Mouse (Mus musculus) kidney, postnatal 0 days (tissue): ENCODE data around the gene Efl1. TPM values are rescaled to one million over a fixed set of nuclear protein-coding genes. Genes with fewer than 3 reads are reported as not detected.

Source experiments
- ATAC-seq: fragments of 200-750 bp; cut with Nextera tagmentation; replicated peaks from 2 replicates; pipeline ENCODE4 v1.8.0; 2017; ENCODE audit warnings: low read depth, moderate number of reproducible peaks, moderate TSS enrichment, moderate library complexity; ENCODE audit not compliant: low FRiP score
- DNase-seq: peaks from one replicate; pipeline ENCODE4 v3.0.0-alpha.2; 2016; ENCODE audit warnings: low spot score
- H3K27ac ChIP-seq: fragments of 300-500 bp; sonication (generic); 2 replicates; pipeline ENCODE4 v1.5.1; 2014; ENCODE audit warnings: mild to moderate bottlenecking
- H3K27me3 ChIP-seq: fragments of 300-500 bp; sonication (generic); 2 replicates; pipeline ENCODE4 v1.6.1; 2014; ENCODE audit warnings: low read length, mixed read lengths; ENCODE audit not compliant: insufficient read depth
- H3K36me3 ChIP-seq: fragments of 300-500 bp; sonication (generic); 2 replicates; pipeline ENCODE4 v1.6.1; 2014; ENCODE audit warnings: low read length, mixed read lengths; ENCODE audit not compliant: insufficient read depth
- H3K4me1 ChIP-seq: fragments of 300-500 bp; sonication (generic); replicated peaks from 2 replicates; pipeline ENCODE4 v1.6.1; 2014; ENCODE audit warnings: antibody characterized with exemption, low read length, mixed read lengths; ENCODE audit not compliant: insufficient read depth
- H3K4me2 ChIP-seq: fragments of 300-500 bp; sonication (generic); 2 replicates; pipeline ENCODE4 v1.6.1; 2014; ENCODE audit warnings: mild to moderate bottlenecking, low read length, moderate library complexity, mixed read lengths
- H3K4me3 ChIP-seq: fragments of 300-500 bp; sonication (generic); replicated peaks from 2 replicates; pipeline ENCODE4 v1.5.1; 2014; ENCODE audit warnings: low read depth, low read length
- H3K9ac ChIP-seq: fragments of 300-500 bp; sonication (generic); 2 replicates; pipeline ENCODE4 v1.6.1; 2014; ENCODE audit warnings: low read depth, low read length
- H3K9me3 ChIP-seq: fragments of 300-500 bp; sonication (generic); replicated peaks from 2 replicates; pipeline ENCODE4 v1.6.1; 2016; ENCODE audit warnings: low read length, inconsistent platforms, mixed read lengths
- CTCF ChIP-seq: IDR thresholded peaks from 2 replicates; pipeline ENCODE4 v1.5.1; 2016; ENCODE audit warnings: antibody characterized with exemption, low read depth, mild to moderate bottlenecking, moderate library complexity
- WGBS: fragments of 180-500 bp; shearing (Covaris S2); extraction: QIAGEN DNeasy Blood & Tissue Kit; methylation state at CpG from one replicate; pipeline ENCODE4 v1.1.7; 2014; 5-methylcytosine and 5-hydroxymethylcytosine counted together
- polyA plus RNA-seq: library from polyadenylated mRNA; unstranded; fragments of >200 nt; fragmentation: Nextera tagmentation; extraction: Ambion mirVana; gene quantifications from 2 replicates; pipeline ENCODE4 v1.2.1, GENCODE M21; 2015

Efl1 gene
- polyA plus RNA-seq, 1 experiment from 2014 or later, result 15.9 TPM

DNA sequence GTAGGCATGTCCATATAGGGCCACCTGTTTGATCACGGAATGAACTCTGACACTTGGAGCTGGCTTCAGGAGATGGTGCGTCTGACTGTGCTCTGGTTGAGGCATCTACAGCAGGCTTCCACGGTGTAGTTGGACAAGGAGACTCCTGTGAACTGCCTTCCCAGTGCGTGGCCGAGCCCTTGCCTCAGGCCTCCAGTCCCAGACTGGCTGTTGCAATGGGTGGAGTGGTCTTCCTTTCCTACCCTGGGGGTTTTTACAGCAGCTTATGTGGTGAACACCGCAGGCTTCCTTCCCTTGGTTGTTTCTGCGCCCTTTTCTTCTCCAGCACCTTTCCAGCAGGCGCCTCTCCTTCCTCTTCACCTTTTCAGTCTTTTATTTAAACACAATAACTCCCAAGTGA is 100.8 kb downstream of the Efl1 start:
- TF ChIP-seq CTCF, result no peak
- Histone ChIP-seq H3K4me1 (no peaks in the 10 kb centered on the region), H3K4me2 (no peak overlapping the region), H3K9me3 (no peaks in the 10 kb centered on the region), H3K36me3 (no peaks in the 10 kb centered on the region), H3K9ac (no peak overlapping the region), H3K27me3 (no peaks in the 10 kb centered on the region), H3K27ac (peak overlapping the region; percentile 69), H3K4me3 (no peak overlapping the region)
- WGBS, result 84% methylated on average over 8 of the region's 8 CpGs
- ATAC-seq (no peak), DNase-seq (no peak)

DNA sequence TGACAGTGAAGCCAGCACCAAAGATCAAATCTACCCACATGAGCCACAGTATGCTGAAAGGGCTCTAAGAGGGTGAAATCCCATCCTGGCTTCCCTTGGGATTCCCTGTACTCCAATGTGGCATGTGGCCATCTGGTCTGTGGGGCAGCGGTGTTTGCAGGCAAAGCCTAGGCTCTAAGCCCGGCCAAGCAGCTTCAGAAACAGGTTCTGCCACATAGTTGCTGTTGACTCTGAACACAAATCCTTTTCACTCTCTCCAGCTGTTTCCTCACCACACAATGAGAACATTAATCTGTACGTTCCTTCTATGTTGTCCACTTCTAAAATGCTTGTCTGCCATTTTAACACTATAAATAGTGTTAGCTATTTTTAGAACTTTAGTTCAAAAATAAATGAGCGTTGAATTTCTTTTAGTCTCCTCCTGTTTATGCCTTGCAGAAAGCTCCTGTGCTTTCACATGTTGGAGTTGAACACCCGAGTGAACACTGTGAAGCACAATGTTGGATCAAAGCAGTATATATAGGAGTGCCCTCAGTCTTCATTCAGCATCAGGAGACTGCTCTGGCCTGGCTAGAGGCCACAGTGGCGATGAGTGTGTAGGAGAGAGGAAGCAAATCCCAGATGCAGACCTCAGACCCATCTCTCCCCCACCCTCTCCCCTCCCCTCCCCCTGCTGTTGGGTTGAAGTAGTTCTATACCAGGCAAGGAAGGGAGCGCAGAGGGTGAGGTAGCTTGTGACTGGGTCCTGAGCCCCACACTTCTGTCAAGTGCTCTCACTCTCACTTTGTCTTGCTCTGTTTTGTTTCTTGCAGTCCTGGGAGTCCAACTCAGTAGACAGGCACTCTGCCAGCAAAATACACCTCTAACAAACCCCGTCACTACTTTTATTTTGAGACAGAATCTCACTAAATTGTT is 104.0 kb downstream of the Efl1 start:
- DNase-seq, result peak; percentile 77
- Histone ChIP-seq H3K27me3 (no peaks in the 10 kb centered on the region), H3K9me3 (no peaks in the 10 kb centered on the region), H3K4me2 (no peak overlapping the region), H3K36me3 (no peaks in the 10 kb centered on the region), H3K4me1 (no peaks in the 10 kb centered on the region), H3K27ac (peak overlapping the region; percentile 79), H3K4me3 (no peak overlapping the region), H3K9ac (no peak overlapping the region)
- WGBS, result 51% methylated on average over 8 of the region's 8 CpGs
- ATAC-seq, result no peak; the same call in 1 of the 2 replicates
- no peak; the same call in 1 of the 2 replicates for TF ChIP-seq CTCF

DNA sequence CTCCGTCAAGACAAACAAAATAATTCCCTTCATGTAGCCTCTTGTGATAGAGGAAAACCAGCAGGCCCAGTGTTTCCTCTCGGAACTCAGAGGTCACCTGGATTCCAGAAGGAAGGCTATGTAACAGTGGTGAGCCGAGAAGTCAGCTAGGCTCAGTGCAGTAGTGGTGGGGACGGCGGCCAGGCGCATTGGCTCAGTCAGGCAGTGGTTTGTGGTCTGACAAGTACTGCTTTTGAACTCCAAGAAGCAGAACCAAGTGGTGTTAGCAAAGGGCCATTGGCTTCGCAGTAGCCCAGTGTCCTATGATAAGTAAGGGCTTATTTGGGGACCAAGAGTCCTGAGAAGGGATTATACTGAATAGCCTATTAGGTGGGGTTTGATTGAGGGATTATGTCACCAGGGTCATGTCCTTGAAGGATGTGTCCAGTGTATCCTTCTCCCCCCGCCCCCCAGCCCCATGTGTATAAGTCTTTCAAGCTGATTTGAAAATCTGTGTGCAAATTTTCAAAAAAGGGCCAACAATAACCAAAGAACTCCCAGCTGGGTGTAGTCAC is 107.3 kb downstream of the Efl1 start:
- no peak for TF ChIP-seq CTCF
- Histone ChIP-seq H3K9me3 (no peaks in the 10 kb centered on the region), H3K27ac (no peak overlapping the region), H3K4me2 (no peak overlapping the region), H3K9ac (no peak overlapping the region), H3K4me1 (no peaks in the 10 kb centered on the region), H3K27me3 (no peaks in the 10 kb centered on the region), H3K4me3 (no peak overlapping the region), H3K36me3 (no peaks in the 10 kb centered on the region)
- ATAC-seq (no peak), DNase-seq (no peak)
- 81% methylated on average over 8 of the region's 8 CpGs for WGBS

DNA sequence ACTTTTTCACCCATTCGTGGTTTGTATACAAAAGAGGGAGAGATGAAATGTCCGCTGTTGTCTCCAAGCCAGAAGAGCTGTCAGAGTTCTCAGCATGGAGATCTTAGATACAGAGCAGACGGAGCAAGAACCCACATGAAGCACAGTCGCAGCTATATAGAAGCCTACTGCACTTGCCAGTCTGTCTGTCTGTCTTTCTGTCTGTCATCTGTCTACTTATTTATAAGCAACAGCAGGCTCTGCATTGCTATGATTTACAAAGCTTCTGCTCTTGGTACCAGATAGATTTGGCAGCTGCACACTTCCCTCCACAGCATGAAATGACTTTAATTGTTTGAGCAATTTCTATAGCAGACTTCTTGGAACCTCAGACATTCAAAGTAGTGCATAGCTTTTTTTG is 110.1 kb downstream of the Efl1 start:
- DNase-seq, result no peak
- 88% methylated on average over 4 of the region's 4 CpGs for WGBS

DNA sequence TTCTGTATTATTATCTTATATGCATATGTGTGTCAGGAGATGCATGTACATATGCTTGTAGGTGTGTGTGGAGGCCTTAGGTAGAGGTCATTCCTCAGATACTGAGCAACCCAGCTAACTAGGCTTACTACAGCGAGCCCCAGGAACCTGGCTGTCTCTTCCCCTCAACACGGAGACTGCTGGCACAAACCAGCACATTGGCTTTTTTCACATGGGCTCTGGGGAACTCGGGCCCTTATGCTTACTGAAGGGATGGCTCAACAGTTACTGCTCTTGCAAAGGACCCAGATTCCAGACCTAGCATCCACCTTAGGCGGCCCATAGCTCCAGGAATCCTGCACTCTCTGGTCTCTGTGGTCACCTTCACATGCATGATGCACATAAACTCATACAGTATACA is 110.7 kb downstream of the Efl1 start:
- H3K9me3 ChIP-seq, result no peaks in the 10 kb centered on the region
- no peak overlapping the region for H3K27ac ChIP-seq
- no peak overlapping the region for H3K4me3 ChIP-seq
- H3K4me2 ChIP-seq, result no peak overlapping the region
- ATAC-seq, result no peak
- no peak for TF ChIP-seq CTCF
- 91% methylated on average over 4 of the region's 4 CpGs for WGBS
- no peak for DNase-seq
- 0 out of 2 replicates have a peak, but pooled peaks cover 10% of the 10 kb centered on the region for H3K36me3 ChIP-seq
- no peaks in the 10 kb centered on the region for H3K27me3 ChIP-seq
- no peak overlapping the region for H3K9ac ChIP-seq
- no peaks in the 10 kb centered on the region for H3K4me1 ChIP-seq

More for the DNA sequence above, 110.1 kb downstream of the Efl1 start:
- Histone ChIP-seq H3K4me3 (no peak overlapping the region), H3K9me3 (no peaks in the 10 kb centered on the region), H3K36me3 (0 out of 2 replicates have a peak, but pooled peaks cover 10% of the 10 kb centered on the region), H3K4me2 (no peak overlapping the region), H3K4me1 (no peaks in the 10 kb centered on the region), H3K9ac (no peak overlapping the region), H3K27me3 (no peaks in the 10 kb centered on the region), H3K27ac (no peak overlapping the region)
- no peak for TF ChIP-seq CTCF
- no peak for ATAC-seq

DNA sequence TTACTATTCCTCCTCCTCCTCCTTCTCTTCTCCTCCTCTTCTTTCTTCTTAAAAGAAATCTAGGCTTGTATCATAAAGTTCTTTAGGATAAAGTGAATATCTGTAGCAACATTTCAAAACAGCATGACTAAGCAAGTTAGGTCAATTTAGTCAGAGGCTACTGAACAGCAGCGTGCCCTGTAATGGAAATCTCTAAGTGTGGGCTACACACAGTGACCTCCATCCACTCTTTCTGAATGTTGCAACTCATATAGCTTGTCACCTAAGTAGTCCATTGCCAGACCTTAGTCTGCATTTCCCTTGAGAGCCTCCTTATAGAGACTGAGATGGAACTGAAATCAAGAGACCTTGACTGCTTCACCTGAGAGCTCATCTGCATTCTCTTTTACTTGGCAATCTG is 116.5 kb downstream of the Efl1 start:
- no peak overlapping the region for H3K4me3 ChIP-seq
- no peaks in the 10 kb centered on the region for H3K27me3 ChIP-seq
- WGBS, result 93% methylated on average over 1 of the region's 1 CpGs
- no peaks in the 10 kb centered on the region for H3K4me1 ChIP-seq
- H3K36me3 ChIP-seq, result 0 out of 2 replicates have a peak, but pooled peaks cover 10% of the 10 kb centered on the region
- H3K27ac ChIP-seq, result no peak overlapping the region
- no peak overlapping the region for H3K9ac ChIP-seq
- no peaks in the 10 kb centered on the region for H3K9me3 ChIP-seq
- DNase-seq (no peak), ATAC-seq (no peak)
- TF ChIP-seq CTCF, result no peak
- H3K4me2 ChIP-seq, result no peak overlapping the region
